Mouse (Mus musculus) yolk sac, embryonic 10.5 days (tissue): ENCODE results near the gene Plpp1.

Source experiments
- DNase-seq: peaks from one replicate; pipeline ENCODE4 v3.0.0-alpha.2; 2017; ENCODE audit warnings: low spot score

Gene Plpp1

DNA sequence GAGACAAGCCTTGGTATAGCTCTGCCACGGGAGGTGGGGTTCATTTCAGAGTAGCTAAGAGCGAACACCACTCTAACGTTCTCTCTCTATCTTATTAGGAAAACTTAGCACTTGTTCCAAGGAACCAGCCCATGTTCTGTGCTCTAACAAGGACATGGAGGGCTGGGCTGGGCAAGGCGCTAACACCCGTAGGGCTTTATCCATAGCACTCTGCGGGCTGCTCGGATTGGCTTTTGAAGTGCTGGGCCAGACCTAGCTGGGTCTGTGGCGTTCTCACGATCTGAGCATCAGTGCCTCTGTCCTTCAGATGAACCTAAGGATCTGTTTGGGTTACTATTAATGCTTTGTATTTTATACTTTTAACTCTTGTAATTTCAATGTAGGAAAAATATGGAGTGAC, 60.3 kb downstream of the Plpp1 start:
- no peak for DNase-seq

DNA sequence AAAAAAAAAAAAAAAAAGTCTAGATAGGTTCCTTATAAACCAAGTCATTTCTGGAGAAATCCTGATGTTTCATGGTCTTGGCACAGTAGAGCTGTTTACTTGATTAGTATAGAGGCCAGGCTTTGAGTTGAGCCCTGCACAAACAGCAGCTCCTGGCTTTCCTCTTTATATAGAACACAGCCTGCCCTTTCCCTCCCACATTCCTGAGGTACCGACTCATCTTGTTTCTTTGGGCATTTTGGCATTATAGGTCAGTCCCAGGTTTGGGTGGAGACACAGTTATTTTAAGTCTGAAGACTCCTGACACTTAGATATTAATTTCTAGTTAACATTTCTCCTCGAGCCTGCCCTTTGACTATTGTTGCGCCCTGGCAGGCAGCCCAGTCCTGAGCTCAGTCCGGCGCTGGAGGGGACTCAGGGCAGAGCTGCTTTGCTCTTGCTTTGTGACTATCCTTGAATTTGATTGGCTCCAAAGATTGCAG, 61.3 kb downstream of the Plpp1 start:
- DNase-seq: no peak

DNA sequence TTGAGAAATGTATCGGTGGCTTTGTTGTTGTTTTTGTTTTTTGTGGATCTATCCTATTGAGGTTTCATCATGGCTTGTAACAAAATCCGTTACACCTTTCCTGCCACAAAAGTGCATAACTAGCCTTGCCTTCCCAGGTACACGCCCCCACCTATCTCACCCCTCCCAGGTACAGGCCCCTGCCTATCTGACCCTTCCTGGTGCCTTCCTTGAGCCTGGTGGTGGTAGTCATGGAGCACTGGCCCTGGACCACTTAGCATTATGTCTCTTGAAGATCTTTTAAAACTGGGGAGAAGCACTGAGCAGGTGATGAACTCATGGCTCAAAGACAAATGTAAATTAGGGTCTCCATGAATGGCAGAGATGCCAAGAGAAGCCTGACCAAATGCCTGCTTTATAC, 61.8 kb downstream of the Plpp1 start:
- DNase-seq: no peak

DNA sequence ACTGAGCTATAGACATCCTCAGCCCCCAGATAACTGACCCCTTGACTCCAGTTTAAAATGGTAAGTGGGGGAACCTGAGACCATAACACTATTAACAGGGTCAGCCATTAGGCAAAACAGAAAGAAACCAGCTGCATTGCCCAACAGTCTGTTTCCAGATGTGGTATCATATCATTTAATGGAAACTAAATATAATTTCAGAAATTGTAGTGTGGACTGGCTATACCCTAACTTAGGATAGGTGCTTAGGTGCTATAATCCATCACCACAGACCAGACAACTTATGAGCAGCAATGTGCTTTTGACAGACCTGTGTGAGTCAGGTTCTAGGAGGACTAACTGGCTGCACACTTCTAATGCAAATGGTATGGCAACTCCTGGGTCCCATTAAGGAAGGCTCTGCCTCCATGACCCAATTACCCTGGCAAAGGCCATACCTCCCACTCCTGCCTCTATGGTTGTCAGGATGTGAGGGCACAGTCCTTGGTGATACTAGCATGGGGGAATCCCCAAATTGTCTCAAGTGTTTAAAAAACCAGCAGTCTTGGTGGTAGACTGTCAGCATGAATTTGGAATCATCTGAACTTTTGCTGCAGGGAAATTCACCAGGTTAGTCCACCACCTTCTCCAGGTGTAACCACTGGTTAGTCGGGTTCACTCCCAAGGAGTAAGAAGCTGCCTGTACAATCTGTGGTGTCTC, 62.5 kb downstream of the Plpp1 start:
- no peak for DNase-seq

DNA sequence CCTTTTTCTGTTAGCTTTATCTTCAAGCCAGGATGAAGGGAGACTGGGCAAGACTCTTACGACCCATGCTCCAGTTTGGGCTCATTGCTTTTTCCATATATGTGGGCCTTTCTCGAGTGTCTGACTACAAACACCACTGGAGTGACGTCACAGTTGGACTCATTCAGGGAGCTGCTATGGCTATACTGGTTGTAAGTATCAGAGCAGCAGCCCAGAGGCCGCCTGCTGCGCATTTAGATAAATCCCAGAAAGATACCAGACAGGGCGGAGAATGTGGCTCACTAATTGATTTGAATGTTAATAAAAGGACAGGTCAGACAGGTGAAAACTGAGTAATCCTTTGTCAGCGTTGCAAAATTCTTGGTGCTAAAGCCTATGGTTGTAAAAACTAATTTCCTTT, 66.2 kb downstream of the Plpp1 start:
- DNase-seq: no peak

DNA sequence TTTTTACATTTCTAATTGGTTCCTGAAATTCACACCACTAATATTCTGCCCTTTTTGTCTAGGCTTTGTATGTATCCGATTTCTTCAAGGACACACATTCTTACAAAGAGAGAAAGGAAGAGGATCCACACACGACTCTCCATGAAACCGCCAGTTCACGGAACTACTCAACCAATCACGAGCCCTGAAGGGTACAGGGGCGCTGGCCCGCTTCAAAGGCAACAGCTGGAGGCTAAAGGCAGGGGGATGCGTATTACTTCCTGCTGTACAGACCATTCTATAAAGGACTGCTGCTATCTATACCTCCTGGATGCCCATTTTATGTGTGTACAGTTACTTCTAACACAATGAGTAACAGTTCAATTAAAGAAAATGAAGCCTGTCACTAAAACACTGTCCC, 66.8 kb downstream of the Plpp1 start:
- no peak for DNase-seq

DNA sequence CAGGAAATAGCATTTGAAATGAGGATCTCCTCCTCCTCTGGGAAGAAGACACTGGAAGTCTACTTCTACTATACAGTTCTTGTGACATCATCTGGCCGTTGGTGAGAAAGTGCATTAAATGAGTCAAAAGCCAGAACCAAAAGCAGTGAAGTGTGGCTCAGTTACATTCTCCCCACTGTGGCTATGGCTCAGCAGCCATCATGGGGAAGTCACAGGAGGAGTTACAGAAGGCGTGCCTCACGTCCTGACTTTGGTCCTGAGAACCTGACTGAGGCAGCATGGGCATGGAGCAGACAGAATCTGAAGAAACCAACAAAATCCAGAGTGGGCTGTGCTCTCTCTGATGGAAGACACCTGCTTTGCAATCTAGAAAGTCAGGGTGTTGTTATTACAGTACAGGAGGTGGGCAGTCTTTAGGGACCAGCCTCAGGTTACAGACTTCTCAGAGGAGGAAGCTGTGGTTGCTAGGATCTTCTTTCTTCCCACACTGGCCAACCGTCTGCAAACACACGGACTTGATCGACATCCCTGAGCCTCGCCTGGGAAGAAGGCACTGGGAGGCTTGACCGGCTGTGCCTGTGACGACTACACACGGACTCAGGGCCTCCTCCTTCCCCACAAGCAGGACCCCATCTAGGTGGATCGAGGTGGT, 69.6 kb downstream of the Plpp1 start:
- DNase-seq: no peak

DNA sequence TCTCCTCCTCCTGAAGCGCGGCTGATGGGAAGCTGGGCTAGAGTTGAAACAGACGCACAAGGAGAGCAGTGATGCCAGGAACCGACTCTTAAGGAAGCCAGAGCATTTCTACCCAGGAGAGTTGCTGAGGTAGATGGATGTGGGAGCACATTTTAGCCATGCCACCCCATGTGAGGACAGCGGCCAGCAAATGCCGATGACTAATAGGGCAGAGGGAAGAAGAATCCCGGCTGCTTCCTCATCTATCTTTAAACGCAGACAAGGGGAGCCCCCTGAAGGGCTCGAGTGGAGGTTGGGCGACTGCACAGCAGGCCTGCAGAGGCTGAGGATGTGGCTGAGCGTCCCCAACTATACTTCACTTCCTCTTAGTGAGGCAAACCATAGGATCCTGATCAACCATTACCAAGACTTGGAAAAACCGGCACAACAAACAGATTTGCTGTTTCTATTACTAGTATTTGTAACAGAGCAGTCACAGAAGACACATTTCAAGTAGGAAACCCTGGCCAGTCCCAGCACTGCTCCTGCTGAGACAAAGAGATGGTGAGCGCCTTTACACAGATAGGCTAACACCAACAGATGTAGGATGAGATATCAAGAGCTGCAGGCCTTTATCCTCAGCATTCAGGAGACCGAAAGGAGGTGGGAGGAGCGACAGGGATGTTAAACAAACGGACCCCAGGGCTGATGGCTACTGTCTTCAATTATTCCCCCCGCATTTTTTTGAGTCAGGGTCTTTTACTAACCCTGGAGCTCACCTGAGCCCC, 71.1 kb downstream of the Plpp1 start:
- DNase-seq: no peak

DNA sequence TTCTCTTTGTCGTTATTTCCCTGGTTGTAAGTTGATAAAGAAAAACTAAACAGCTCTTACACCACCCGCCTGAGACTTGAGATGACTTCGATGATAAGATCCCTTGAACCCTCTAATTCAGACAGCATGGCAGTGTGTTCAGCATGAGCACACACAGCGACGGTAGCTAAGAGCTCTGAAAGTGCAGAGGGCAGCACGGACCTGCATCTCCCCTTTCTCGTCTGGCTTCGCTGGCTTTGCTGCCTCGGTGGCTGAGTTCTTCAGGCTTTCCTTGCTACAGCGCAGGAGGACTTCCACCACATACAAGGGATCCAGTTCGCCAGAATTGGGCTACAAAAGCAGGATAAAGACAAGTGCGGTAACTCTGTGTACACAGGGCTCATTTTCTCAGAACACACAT, 86.6 kb downstream of the Plpp1 start:
- no peak for DNase-seq

DNA sequence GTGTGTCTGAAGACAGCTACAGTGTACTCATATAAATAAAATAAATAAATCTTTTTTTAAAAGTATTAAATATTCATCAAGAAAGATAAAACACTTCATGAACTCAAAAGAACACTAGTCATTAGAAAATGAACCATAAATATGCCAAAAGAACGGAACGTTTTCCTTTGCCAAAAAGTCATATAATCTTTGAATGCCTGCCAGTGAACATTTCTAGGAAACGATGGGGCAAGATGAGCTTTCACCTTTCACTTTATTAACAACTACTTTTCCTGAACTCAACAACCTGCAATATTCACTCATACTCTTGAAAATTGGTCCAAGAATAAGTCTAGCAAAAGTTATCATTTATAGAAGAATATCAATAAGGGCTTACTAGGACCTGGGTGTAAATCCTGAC, 101.6 kb downstream of the Plpp1 start:
- no peak for DNase-seq

DNA sequence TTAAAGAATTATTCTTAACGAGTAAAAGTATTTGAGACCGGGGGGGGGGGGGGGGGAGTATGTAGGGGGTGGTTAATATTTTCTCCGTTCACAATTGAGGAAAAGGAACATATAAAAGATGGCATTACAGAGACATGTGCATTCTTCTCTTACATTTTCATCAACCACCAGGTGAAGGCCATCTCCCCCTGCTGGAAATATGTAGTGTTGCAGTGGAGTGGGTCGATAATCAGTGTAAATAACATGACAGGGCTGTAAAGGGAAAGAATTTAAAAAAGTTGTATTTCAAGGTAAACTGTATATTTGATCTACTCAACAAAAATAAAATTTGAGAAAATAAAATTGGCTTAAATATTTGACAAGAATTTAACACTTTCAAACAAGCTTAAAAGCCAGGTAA, 109.1 kb downstream of the Plpp1 start:
- DNase-seq: no peak

DNA sequence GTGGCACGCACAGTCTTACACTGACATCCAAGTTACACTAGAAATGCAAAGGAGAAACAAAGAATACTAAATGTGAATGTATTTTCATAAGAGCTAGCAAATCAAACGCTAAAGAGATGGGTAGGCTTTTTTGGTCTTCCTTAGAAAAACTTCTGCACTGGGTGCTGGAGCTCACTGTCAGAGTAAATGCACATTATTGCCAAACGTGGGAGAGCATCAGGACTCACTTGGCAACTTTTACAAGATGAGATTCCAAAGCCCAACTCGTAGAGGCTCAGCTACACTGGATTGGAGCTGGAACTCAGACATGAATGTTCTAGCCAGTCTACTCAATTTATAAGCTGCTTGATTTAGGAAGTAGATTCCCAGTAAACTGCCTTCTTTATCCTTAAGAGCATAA, 109.8 kb downstream of the Plpp1 start:
- no peak for DNase-seq
